Mouse (Mus musculus): ENCODE data around the gene Gimap9.

Gimap9 gene

GRCm38 (mm10) chr6:48689320-48689719 is 13.4 kb downstream of the Gimap9 start:
- no peak for DNase-seq (ENCODE audit: low read depth, low spot score)

- DNase-seq (ENCODE audit: low read depth, low spot score): no peak
Measured at GRCm38 (mm10) chr6:48692962-48693361, 17.0 kb downstream of the Gimap9 start.

GRCm38 (mm10) chr6:48696830-48697554 is 21.1 kb downstream of the Gimap9 start:
- no peak for DNase-seq (ENCODE audit: low read depth, low spot score)

GRCm38 (mm10) chr6:48697555-48697930 is 21.6 kb downstream of the Gimap9 start:
- no peak for DNase-seq (ENCODE audit: low read depth, low spot score)

- no peak for DNase-seq (ENCODE audit: low read depth, low spot score)
Measured at GRCm38 (mm10) chr6:48698066-48698856, 22.3 kb downstream of the Gimap9 start.

- no peak for DNase-seq (ENCODE audit: low read depth, low spot score)
Measured at GRCm38 (mm10) chr6:48698888-48699287, 23.0 kb downstream of the Gimap9 start.

- no peak for DNase-seq (ENCODE audit: low read depth, low spot score)
Measured at GRCm38 (mm10) chr6:48700251-48701075, 24.5 kb downstream of the Gimap9 start.

GRCm38 (mm10) chr6:48702146-48702545 is 26.2 kb downstream of the Gimap9 start:
- DNase-seq (ENCODE audit: low read depth, low spot score): no peak

- DNase-seq (ENCODE audit: low read depth, low spot score): no peak
Measured at GRCm38 (mm10) chr6:48702601-48703000, 26.7 kb downstream of the Gimap9 start.

GRCm38 (mm10) chr6:48704146-48704545 is 28.2 kb downstream of the Gimap9 start:
- no peak for DNase-seq (ENCODE audit: low read depth, low spot score)

GRCm38 (mm10) chr6:48706130-48706529 is 30.2 kb downstream of the Gimap9 start:
- no peak for DNase-seq (ENCODE audit: low read depth, low spot score)

GRCm38 (mm10) chr6:48718455-48718854 is 42.5 kb downstream of the Gimap9 start, which contains the start of the genes Gm28053 and Gimap7:
Gm28053 (plus strand) TSS chr6:48718607.
Gimap7 (plus strand) TSS chr6:48718621.
- no peak for DNase-seq (ENCODE audit: low read depth, low spot score)

- no peak for DNase-seq (ENCODE audit: low read depth, low spot score)
Measured at GRCm38 (mm10) chr6:48720326-48720725, 44.4 kb downstream of the Gimap9 start.

- no peak for DNase-seq (ENCODE audit: low read depth, low spot score)
Measured at GRCm38 (mm10) chr6:48723468-48723867, 47.5 kb downstream of the Gimap9 start.

GRCm38 (mm10) chr6:48725476-48725875 is 49.5 kb downstream of the Gimap9 start:
- DNase-seq (ENCODE audit: low read depth, low spot score): no peak

GRCm38 (mm10) chr6:48727761-48728160 is 51.8 kb downstream of the Gimap9 start:
- DNase-seq (ENCODE audit: low read depth, low spot score): no peak
